Mouse (Mus musculus) cerebellum, postnatal 14 days (tissue): ENCODE data around the gene Fam20c.
A peak's percentile ranks its signal among the peaks of the same experiment; 100 is the strongest.

Source experiments
- DNase-seq, 2 experiments: peaks; one replicate each; pipeline ENCODE4 v3.0.0; 2021; ENCODE audit warnings: mixed read lengths in 2 of 2

The Fam20c gene

GRCm38 (mm10) chr5:138757135-138757534, 2.8 kb downstream of the Fam20c start:
- DNase-seq, result no peak

DNA sequence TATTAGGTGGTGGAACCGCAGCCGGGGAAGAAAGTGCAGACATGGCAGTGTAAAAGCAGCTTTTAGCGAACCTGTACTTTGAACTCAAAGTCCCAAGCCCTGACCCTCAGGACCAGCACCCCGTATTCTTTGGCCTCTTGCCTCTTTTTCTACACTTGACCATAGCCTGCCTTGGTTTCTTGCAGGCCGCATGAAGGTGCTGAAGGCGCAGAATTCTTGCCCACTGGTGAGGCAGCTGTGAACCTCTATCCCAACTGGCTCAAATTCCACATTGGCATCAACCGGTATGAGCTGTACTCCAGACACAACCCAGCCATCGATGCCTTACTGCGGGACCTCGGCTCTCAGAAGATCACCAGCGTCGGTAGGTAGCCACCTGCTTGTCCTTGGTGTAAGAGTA, 3.3 kb downstream of the Fam20c start:
- no peak for DNase-seq

DNA sequence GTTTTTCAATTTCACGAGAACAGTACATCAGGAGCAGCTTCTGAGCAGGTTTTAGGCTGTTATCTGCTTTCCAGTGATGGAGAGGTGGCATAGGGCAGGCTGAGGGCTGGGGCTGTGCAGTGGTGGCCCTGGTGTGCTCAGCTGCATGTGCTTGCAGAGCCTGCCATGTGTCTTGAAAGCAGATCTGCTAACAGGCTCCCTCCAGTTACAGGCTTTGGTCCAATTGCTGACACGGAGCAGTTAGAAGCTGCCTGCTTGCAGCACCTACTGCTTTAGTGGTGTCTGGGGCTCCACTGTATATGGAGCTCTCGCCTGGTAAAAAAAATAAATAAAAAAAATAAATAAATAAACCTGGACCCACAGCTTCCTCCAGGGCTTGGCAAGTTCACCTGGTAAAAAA, 4.2 kb downstream of the Fam20c start:
- no peak for DNase-seq

DNA sequence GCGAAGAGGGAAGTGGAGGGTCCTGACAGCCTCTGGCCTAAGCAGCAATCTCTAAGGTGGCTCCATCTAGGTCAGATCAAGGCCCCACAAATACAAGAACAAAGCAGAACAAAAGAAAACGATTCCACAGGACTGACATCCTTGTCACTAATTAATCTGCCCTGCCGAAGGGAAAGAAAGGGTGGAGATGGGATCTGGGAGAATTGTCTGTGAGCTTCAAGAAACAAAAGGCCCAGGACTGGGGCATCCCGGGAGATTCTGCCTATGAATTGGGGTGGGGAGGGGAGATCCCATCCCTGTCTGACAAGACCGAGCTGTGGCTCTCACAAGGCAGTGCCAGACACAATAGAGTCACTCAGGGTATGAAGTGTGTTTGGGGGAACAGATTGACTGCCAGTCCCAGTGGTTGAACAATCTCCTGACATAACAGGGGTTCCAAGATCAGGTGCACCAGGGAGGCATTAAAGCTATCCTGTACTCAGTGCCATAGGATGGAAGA, 7.6 kb downstream of the Fam20c start:
- DNase-seq, result no peak

- no peak for DNase-seq
Measured at GRCm38 (mm10) chr5:138762361-138762760, 8.0 kb downstream of the Fam20c start.

- DNase-seq, result no peak
Measured at GRCm38 (mm10) chr5:138764601-138765000, 10.3 kb downstream of the Fam20c start.

DNA sequence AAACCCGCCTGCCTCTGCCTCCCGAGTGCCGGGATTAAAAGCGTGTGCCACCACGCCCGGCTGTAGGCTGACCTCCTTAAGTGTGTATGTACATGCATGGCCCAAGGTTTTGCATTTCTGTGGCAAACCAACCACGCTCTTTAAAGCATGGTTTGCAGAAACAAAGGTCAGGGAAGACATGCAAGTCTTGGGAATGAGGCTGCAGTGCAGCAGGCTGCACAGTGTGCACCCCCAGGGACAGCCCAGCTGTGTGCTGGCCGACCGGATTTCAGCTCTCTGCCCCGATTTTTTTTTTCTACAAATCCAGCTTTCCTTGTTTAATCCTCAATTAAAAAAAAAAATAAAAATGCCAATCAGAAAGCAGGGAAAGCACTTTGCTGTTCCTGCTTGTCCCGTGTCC, 13.3 kb downstream of the Fam20c start:
- no peak for DNase-seq

GRCm38 (mm10) chr5:138768704-138769103, 14.4 kb downstream of the Fam20c start:
- no peak for DNase-seq

DNA sequence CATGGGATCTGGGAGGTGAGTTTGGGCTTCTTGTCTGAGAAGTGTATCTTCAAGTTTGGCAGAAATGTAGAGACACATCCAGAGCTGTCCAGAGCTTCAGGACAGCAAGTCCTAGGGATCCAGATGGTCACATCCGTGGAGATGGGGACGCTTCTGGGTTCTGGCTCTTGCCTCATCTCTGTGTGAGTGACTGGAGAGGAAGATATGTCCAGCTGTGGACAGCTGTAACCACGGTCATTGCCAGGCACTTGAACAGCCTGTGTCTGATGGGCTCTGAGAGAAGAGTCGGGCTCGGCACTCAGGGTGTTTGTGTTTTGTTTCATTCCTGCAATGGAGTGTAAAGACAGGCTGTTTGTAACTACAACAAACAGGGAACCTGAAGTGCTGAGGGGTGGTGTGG, 14.8 kb downstream of the Fam20c start:
- no peak for DNase-seq

DNA sequence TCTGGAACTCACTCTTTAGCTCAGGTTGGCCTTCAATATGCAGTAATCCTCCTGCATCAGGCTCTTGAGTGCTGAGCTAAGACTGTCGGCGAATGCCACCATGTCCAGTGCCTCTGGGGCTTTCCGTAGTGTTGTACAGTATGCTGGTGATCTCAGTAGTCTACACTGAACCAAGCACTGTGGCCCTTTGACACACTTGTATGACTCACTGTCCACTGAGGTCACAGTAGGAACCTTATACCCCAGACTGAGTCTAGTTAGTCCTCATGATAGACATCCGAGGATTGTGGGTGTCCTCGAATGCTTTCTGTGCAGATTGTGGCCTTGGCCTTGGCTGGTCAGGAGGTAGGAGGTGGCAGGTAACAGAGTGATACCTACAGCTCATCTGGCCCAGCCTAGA, 20.8 kb downstream of the Fam20c start:
- DNase-seq, result no peak

GRCm38 (mm10) chr5:138776346-138776745, 22.0 kb downstream of the Fam20c start:
- DNase-seq, result no peak

DNA sequence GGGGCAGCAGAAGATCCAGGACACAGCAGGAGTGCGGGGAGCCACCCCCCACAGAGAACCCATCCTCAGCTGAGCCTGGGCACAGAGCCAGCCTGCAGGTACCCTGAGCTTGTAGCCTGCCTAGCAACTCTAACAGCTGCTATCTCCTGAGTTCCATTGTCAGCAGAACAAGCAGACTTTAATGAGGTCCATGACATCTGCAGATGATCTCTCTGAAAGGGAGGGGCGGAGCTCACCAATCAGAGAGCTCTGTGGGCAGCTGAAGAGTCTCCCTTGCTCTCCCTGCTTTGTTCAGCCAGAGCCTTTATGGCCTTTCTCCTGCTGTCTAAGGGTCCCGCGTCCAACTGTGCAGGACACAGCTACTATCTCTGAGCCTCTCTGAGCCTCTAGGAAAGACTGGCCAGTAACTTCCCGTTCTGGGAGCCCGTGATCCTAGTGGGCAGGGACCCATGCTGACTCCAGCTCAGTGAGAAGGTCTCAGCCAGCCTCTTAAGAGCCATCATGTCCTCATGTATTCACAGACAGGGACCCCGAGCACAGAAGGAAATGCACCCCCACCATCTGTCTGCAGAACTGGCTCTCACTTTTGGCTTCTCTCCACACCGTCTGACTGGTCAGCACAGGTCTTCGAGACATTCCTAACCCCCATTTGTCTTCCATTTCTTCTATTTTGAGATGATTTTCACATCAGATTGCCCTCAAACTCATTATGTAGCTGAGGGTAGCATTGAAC, 24.6 kb downstream of the Fam20c start:
- peak; percentile 55 to 56 for DNase-seq

- DNase-seq, result no peak
Measured at GRCm38 (mm10) chr5:138779655-138780054, 25.3 kb downstream of the Fam20c start.

DNA sequence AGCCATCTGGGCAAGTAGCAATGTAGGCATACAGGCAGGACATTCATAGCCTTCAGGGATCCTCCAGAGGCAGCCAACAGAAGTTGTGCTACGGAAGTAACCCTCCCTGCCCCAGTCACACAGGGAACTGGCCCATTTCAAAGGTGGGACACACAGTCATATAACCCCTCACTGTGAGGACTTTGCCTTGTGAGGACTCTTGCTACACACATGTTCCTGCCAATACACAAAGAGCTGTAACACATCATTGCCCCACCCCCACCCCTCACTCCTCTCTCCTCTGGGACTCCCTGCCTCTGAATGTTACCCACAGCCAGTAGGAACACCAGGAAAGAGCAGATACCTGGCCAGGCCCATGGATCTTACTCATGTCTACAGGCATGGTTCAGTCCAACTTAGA, 28.4 kb downstream of the Fam20c start:
- DNase-seq, result no peak

- DNase-seq, result no peak
Measured at GRCm38 (mm10) chr5:138783181-138783580, 28.9 kb downstream of the Fam20c start.

DNA sequence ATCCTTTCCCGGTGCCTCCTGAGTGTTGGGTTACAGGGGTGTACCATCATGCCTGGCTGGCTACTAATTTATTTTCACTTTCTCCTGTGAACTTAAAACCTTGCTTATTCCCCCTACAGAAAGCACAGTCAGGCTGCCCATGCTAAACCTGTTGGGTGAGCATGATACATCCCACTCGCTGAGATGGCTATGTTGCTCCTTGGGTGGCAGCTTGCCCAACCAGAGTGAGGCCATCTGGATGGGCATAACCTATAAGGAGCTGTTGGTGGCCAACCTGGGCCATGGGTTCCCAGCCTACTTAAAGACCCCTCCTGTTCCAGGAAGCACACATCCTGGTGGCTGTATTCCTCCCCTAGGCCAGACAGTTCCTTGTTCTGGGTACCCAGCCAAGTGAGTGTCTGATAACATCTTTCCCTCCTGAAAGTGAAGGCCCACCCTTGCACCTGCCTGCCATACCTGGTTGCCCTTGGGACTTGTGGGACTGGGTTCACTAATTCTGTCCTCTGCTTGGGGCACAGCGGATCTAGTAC, 31.7 kb downstream of the Fam20c start:
- no peak for DNase-seq

GRCm38 (mm10) chr5:138787648-138788047, 33.3 kb downstream of the Fam20c start:
- no peak for DNase-seq

DNA sequence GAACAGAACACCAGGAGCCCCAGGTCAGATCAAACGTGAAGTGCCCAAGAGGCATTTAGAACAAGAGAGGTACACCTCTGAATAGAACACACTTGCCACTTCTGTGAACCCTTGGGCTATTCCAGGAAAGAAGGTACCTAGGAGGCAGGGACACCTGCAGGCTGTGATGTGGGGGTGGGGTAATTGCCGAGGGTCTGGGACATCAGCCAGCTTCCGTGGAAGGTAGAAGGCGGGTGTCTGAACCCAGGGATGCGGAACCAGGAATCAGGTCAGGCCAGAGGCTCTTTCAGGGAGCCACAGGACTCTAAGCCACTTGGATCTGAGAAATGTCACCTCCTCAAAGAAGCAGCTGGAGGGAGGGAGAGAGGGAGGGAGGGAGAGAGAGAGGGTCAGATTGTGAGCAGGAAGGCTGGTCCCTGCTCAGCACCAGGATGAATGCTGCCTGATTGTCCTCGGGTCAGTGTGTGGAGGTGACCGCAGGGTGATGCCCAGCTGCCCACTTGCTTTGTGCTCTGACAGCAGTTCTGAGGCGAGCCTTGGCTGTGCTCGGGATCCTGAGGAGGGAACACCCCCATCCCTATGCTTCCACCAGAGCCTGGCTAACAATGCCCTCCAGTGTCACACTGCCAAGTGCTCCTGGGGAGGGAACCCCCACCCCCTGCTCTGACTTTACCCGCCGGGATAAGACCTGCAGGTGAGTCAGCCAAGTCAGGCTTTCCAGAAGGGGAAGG, 34.3 kb downstream of the Fam20c start:
- DNase-seq, result no peak

DNA sequence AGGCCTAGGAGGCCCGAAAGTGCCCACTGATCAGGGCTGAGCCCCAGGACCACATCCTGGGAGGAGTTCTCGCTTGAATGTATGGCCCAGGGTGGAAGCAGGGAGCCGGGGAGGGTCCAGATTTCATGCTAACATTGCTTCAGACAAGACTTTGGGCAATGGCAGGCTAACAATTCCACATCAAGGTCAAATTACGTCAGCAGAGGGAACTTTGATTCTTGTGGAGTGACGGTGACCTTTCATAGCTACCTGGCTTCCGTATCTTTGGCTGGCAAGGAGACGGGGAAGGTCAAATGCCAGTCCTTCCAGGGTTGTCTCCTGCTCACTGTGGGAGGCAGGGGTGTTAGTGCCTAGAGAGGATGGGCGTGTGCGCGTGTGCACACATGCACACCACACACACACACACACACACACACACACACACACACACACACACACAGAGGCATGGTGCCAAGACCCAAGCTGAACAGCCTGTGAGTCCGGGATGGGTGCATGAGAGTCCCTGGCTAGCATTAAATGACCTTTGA, 36.7 kb downstream of the Fam20c start:
- no peak for DNase-seq

DNA sequence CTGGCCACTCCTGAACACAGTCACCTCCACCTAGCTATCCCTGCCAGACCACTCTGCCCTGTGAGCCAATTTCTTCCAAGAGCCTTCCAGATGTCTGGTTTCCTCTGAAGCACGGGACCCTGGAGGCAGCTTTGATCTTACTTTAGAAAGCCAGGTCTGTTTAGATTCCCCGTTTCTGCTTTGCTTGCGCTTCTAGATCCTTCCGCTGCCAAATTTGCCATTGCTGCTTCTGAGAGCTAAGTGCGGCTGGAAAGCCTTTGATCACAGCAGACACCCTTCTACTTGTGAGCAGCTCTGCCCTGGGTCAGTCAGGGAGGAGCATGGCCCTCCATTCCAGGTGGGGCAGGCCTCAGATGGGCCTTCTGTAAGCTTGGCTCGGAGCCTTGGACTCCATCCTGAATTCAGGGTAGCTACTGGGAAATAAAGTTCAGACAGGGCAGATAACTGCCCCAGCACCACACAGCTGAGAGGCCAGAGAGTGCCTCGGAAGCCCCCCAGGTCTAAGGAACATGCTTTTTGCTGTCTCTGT, 47.3 kb downstream of the Fam20c start:
- no peak for DNase-seq

GRCm38 (mm10) chr5:138804286-138804685, 50.0 kb downstream of the Fam20c start:
- peak; percentile 66 to 79 for DNase-seq

GRCm38 (mm10) chr5:138809767-138810166, 55.5 kb downstream of the Fam20c start:
- no peak for DNase-seq

DNA sequence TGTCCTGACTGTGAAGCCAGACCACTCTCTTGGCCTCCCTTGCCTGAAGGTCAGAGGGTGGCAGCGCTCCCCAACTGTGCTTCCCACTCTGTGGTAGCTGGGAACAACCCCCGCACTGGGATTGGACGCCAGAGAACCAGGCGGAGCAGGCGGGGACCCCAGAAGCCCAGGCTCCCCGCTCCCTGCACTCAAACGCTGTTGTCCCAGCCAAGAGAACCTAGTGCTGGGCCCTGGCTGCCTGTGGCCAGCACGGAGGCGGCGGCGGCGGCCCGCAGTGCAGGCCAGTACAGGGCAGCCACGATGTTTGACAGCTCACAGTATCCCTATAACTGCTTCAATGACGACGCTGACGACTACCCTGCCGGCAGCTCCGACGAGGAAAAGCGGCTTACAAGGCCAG, 65.5 kb downstream of the Fam20c start, which contains the start of gene Gm5294:
Gene Gm5294 (plus strand): TSS at position 301 of the 400 bp plus-strand sequence.
- no peak for DNase-seq
